Mouse (Mus musculus) hindbrain, embryonic 15.5 days (tissue): ENCODE data around the gene Mmgt1. TPM values are rescaled to one million over a fixed set of nuclear protein-coding genes. Genes with fewer than 3 reads are reported as not detected.

ENCODE experiments used
- ATAC-seq: fragments of 200-750 bp; cut with Nextera tagmentation; 2 replicates; pipeline ENCODE4 v1.8.0; 2017; ENCODE audit warnings: low read depth, moderate number of reproducible peaks, moderate TSS enrichment; ENCODE audit not compliant: low FRiP score
- H3K27ac ChIP-seq: fragments of 300-500 bp; sonication (generic); replicated peaks from 2 replicates; pipeline ENCODE4 v1.5.1; 2015; ENCODE audit warnings: mild to moderate bottlenecking, inconsistent platforms
- H3K27me3 ChIP-seq: fragments of 300-500 bp; sonication (generic); 2 replicates; pipeline ENCODE4 v1.6.1; 2015; ENCODE audit warnings: control low read depth, inconsistent platforms
- H3K36me3 ChIP-seq: fragments of 300-500 bp; sonication (generic); 2 replicates; pipeline ENCODE4 v1.6.1; 2015; ENCODE audit warnings: control low read depth, inconsistent platforms
- H3K4me1 ChIP-seq: fragments of 300-500 bp; sonication (generic); replicated peaks from 2 replicates; pipeline ENCODE4 v1.6.1; 2015; ENCODE audit warnings: control low read depth, inconsistent platforms
- H3K4me2 ChIP-seq: fragments of 300-500 bp; sonication (generic); 2 replicates; pipeline ENCODE4 v1.6.1; 2015; ENCODE audit warnings: moderate library complexity, mild to moderate bottlenecking, inconsistent platforms
- H3K4me3 ChIP-seq: fragments of 300-500 bp; sonication (generic); 2 replicates; pipeline ENCODE4 v1.5.1; 2015; ENCODE audit warnings: mild to moderate bottlenecking, inconsistent platforms
- H3K9ac ChIP-seq: fragments of 300-500 bp; sonication (generic); 2 replicates; pipeline ENCODE4 v1.6.1; 2015; ENCODE audit warnings: inconsistent platforms
- H3K9me3 ChIP-seq: fragments of 300-500 bp; sonication (generic); 2 replicates; pipeline ENCODE4 v1.6.1; 2016; ENCODE audit warnings: control low read depth, inconsistent platforms
- WGBS: fragments of 180-500 bp; shearing (Covaris S2); methylation state at CpG from one replicate; pipeline ENCODE4 v1.1.7; 2015; 5-methylcytosine and 5-hydroxymethylcytosine counted together
- microRNA-seq: library from miRNA; unstranded; fragments of <30 nt; microRNA quantifications from one replicate; pipeline ENCODE4, GENCODE M21; 2016
- polyA plus RNA-seq: library from polyadenylated mRNA; unstranded; fragments of >200 nt; fragmentation: Nextera tagmentation; extraction: Ambion mirVana; gene quantifications from 2 replicates; pipeline ENCODE4 v1.2.1, GENCODE M21; 2015

Mmgt1 gene
- polyA plus RNA-seq, 1 experiment from 2014 or later, result 53.6 TPM

GRCm38 (mm10) chrX:56572465-56572864 is 25.4 kb downstream of the Mmgt1 start:
- Histone ChIP-seq H3K4me3 (no peak overlapping the region), H3K4me1 (no peaks in the 10 kb centered on the region), H3K27me3 (no peaks in the 10 kb centered on the region), H3K9ac (no peak overlapping the region), H3K27ac (no peak overlapping the region), H3K9me3 (no peaks in the 10 kb centered on the region), H3K36me3 (no peaks in the 10 kb centered on the region), H3K4me2 (no peak overlapping the region)
- no peak for ATAC-seq
- 25% methylated on average over 6 of the region's 6 CpGs for WGBS

GRCm38 (mm10) chrX:56553584-56553983 is 44.3 kb downstream of the Mmgt1 start:
- WGBS, result 84% methylated on average over 3 of the region's 3 CpGs
- no peak for ATAC-seq

DNA sequence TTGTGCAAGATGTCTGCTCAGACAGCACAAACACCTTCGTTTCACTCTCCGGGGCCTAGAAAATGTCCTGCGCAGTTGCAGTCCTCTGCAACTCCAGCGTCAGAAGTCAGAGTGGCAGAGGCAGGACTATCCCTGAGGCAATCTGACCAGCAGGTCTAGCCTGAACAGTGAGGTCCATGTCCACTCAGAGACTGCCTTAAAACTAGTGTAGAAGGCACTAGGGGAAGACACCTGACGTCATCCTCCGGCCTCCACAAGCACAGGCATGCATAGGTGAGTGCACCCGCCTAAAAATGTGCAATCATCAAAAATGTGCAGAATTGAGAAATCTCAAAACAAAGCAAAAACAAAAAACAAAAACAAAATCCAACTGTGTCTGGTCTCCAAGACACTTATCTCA is 48.4 kb downstream of the Mmgt1 start, which contains the start of gene Gm648:
TSS of gene Gm648 (minus strand) at position 101 of the 400 bp plus-strand sequence.
- ATAC-seq, result no peak
- 87% methylated on average over 7 of the region's 7 CpGs for WGBS
- Histone ChIP-seq H3K4me3 (no peak within 1 kb of the TSS), H3K4me1 (no peaks in the 10 kb centered on the region), H3K27ac (no peak within 1 kb of the TSS), H3K27me3 (no peaks in the 10 kb centered on the region), H3K4me2 (no peak within 1 kb of the TSS), H3K9ac (no peak within 1 kb of the TSS), H3K9me3 (no peaks in the 10 kb centered on the region), H3K36me3 (no peaks in the 10 kb centered on the region)

More at GRCm38 (mm10) chrX:56553584-56553983, 44.3 kb downstream of the Mmgt1 start:
- Histone ChIP-seq H3K4me3 (no peak overlapping the region), H3K27ac (no peak overlapping the region), H3K4me2 (no peak overlapping the region), H3K9me3 (no peaks in the 10 kb centered on the region), H3K36me3 (no peaks in the 10 kb centered on the region), H3K9ac (no peak overlapping the region), H3K4me1 (no peaks in the 10 kb centered on the region), H3K27me3 (no peaks in the 10 kb centered on the region)

GRCm38 (mm10) chrX:56537162-56537561 is 60.7 kb downstream of the Mmgt1 start:
- Histone ChIP-seq H3K9me3 (no peaks in the 10 kb centered on the region), H3K9ac (no peak overlapping the region), H3K4me3 (no peak overlapping the region), H3K36me3 (no peaks in the 10 kb centered on the region), H3K4me2 (no peak overlapping the region), H3K27me3 (no peaks in the 10 kb centered on the region), H3K27ac (no peak overlapping the region), H3K4me1 (no peaks in the 10 kb centered on the region)
- 64% methylated on average over 4 of the region's 4 CpGs for WGBS
- ATAC-seq, result no peak

Small RNAs within 50 kb of the gene (microRNA-seq; reads per million reads assigned to microRNA genes)
- not detected for gene Mir5116

Other genes with a start within 250 kb of the Mmgt1 start
- gene Smim10l2a, start 223.5 kb downstream of the Mmgt1 start, polyA plus RNA-seq, result 46.7 and 47.1 TPM in 2 replicates
- gene Gm2174, start 150.1 kb downstream of the Mmgt1 start, polyA plus RNA-seq, result 1.4 and 1.7 TPM in 2 replicates
- 16.4 and 17.2 TPM in 2 replicates for gene Ints6l, start 143.2 kb downstream of the Mmgt1 start, polyA plus RNA-seq
- gene Gm10477, start 73.3 kb downstream of the Mmgt1 start, polyA plus RNA-seq, result not detected in 2 replicates
- not detected in 2 replicates for gene Gm648, start 48.5 kb downstream of the Mmgt1 start, polyA plus RNA-seq
- gene Slc9a6, start 11.7 kb upstream of the Mmgt1 start, polyA plus RNA-seq, result 67.9 and 70.8 TPM in 2 replicates
- 176 and 182 TPM in 2 replicates for gene Fhl1, start 133.7 kb upstream of the Mmgt1 start, polyA plus RNA-seq
- 0.39 and 0.69 TPM in 2 replicates for gene Map7d3, start 224.3 kb upstream of the Mmgt1 start, polyA plus RNA-seq